Mouse (Mus musculus) midbrain, embryonic 11.5 days (tissue): ENCODE results near the gene 4930467E23Rik. TPM values are rescaled to one million over a fixed set of nuclear protein-coding genes. Genes with fewer than 3 reads are reported as not detected.
"Not testable (repeated sequence)": the region's sequence is repeated elsewhere in the genome, so short reads cannot be mapped to it uniquely, and the experiment has no call there.

Experiments
- ATAC-seq: fragments of 200-750 bp; cut with Nextera tagmentation; 2 replicates; pipeline ENCODE4 v1.8.0; 2017; ENCODE audit warnings: moderate TSS enrichment, moderate library complexity; ENCODE audit not compliant: low FRiP score
- DNase-seq: peaks from one replicate; pipeline ENCODE4 v3.0.0; 2015; ENCODE audit warnings: low spot score; ENCODE audit errors: missing footprints
- H3K27ac ChIP-seq: fragments of 300-500 bp; sonication (generic); 2 replicates; pipeline ENCODE4 v1.5.1; 2014; ENCODE audit warnings: low read depth, low read length
- H3K27me3 ChIP-seq: fragments of 300-500 bp; sonication (generic); 2 replicates; pipeline ENCODE4 v1.6.1; 2014; ENCODE audit warnings: mild to moderate bottlenecking, low read length, moderate library complexity, mixed read lengths; ENCODE audit not compliant: control insufficient read depth, insufficient read depth
- H3K36me3 ChIP-seq: fragments of 300-500 bp; sonication (generic); 2 replicates; pipeline ENCODE4 v1.6.1; 2014; ENCODE audit warnings: mild to moderate bottlenecking, low read length, moderate library complexity, mixed read lengths; ENCODE audit not compliant: control insufficient read depth, insufficient read depth
- H3K4me1 ChIP-seq: fragments of 300-500 bp; sonication (generic); 2 replicates; pipeline ENCODE4 v1.6.1; 2014; ENCODE audit warnings: low read length; ENCODE audit not compliant: control insufficient read depth, insufficient read depth
- H3K4me2 ChIP-seq: fragments of 300-500 bp; sonication (generic); 2 replicates; pipeline ENCODE4 v1.6.1; 2014; ENCODE audit warnings: mild to moderate bottlenecking, moderate library complexity
- H3K4me3 ChIP-seq: fragments of 300-500 bp; sonication (generic); 2 replicates; pipeline ENCODE4 v1.5.1; 2014; ENCODE audit warnings: low read depth, low read length
- H3K9ac ChIP-seq: fragments of 300-500 bp; sonication (generic); 2 replicates; pipeline ENCODE4 v1.6.1; 2014; ENCODE audit warnings: low read length
- H3K9me3 ChIP-seq: fragments of 300-500 bp; sonication (generic); 2 replicates; pipeline ENCODE4 v1.6.1; 2016; ENCODE audit warnings: low read length; ENCODE audit not compliant: control insufficient read depth
- WGBS: fragments of 180-500 bp; shearing (Covaris S2); extraction: QIAGEN DNeasy Blood & Tissue Kit; methylation state at CpG from one replicate; pipeline ENCODE4 v1.1.7; 2014; 5-methylcytosine and 5-hydroxymethylcytosine counted together
- polyA plus RNA-seq: library from polyadenylated mRNA; unstranded; fragments of >200 nt; fragmentation: Nextera tagmentation; extraction: Ambion mirVana; gene quantifications from 2 replicates; pipeline ENCODE4 v1.2.1, GENCODE M21; 2014

Gene 4930467E23Rik
- polyA plus RNA-seq = not detected in 2 replicates

GRCm38 (mm10) chr8:19729276-19729675 is at the start of gene 4930467E23Rik:
TSS of gene 4930467E23Rik (plus strand) at chr8:19729576.
- no CpG with 5 or more reads among the region's 2 CpGs for WGBS
- not testable (repeated sequence) for H3K9ac ChIP-seq, DNase-seq, ATAC-seq, H3K4me2 ChIP-seq, H3K36me3 ChIP-seq, H3K27ac ChIP-seq, H3K4me3 ChIP-seq, H3K4me1 ChIP-seq, H3K9me3 ChIP-seq, H3K27me3 ChIP-seq

GRCm38 (mm10) chr8:19682311-19682710 is 47.1 kb upstream of the 4930467E23Rik start:
- H3K4me1 ChIP-seq, H3K27me3 ChIP-seq, H3K4me2 ChIP-seq, DNase-seq, H3K27ac ChIP-seq, ATAC-seq, H3K4me3 ChIP-seq, H3K9me3 ChIP-seq, H3K36me3 ChIP-seq, H3K9ac ChIP-seq: not testable (repeated sequence)
- WGBS = 90% methylated on average over 2 of the region's 3 CpGs

- H3K9ac ChIP-seq, H3K36me3 ChIP-seq, ATAC-seq, H3K9me3 ChIP-seq, H3K4me2 ChIP-seq, H3K27ac ChIP-seq, DNase-seq, H3K4me1 ChIP-seq, H3K4me3 ChIP-seq, H3K27me3 ChIP-seq: not testable (repeated sequence)
- WGBS = 76% methylated on average over 3 of the region's 3 CpGs
Measured at GRCm38 (mm10) chr8:19685476-19685875, 43.9 kb upstream of the 4930467E23Rik start.

GRCm38 (mm10) chr8:19688802-19689525 is 40.4 kb upstream of the 4930467E23Rik start:
- 82% methylated on average over 6 of the region's 6 CpGs for WGBS
- DNase-seq, H3K9me3 ChIP-seq: not testable (repeated sequence)

GRCm38 (mm10) chr8:19689745-19690144 is 39.6 kb upstream of the 4930467E23Rik start:
- not testable (repeated sequence) for H3K4me3 ChIP-seq, H3K27ac ChIP-seq, H3K9me3 ChIP-seq, H3K4me2 ChIP-seq, H3K36me3 ChIP-seq, ATAC-seq, H3K4me1 ChIP-seq, H3K27me3 ChIP-seq, H3K9ac ChIP-seq, DNase-seq
- 75% methylated on average over 1 of the region's 1 CpGs for WGBS

More at GRCm38 (mm10) chr8:19688802-19689525, 40.4 kb upstream of the 4930467E23Rik start:
- not testable (repeated sequence) for H3K4me1 ChIP-seq, H3K4me3 ChIP-seq, H3K36me3 ChIP-seq, H3K4me2 ChIP-seq, ATAC-seq, H3K9ac ChIP-seq, H3K27ac ChIP-seq, H3K27me3 ChIP-seq

- H3K36me3 ChIP-seq, H3K9me3 ChIP-seq, ATAC-seq, H3K4me2 ChIP-seq, H3K27ac ChIP-seq, H3K27me3 ChIP-seq, H3K4me3 ChIP-seq, DNase-seq, H3K9ac ChIP-seq, H3K4me1 ChIP-seq: not testable (repeated sequence)
- 90% methylated on average over 6 of the region's 6 CpGs for WGBS
Measured at GRCm38 (mm10) chr8:19691421-19691820, 38.0 kb upstream of the 4930467E23Rik start.

GRCm38 (mm10) chr8:19697497-19698077 is 31.8 kb upstream of the 4930467E23Rik start:
- H3K4me3 ChIP-seq, H3K9ac ChIP-seq, H3K36me3 ChIP-seq, H3K27me3 ChIP-seq, ATAC-seq, H3K4me2 ChIP-seq, H3K4me1 ChIP-seq, H3K27ac ChIP-seq, DNase-seq, H3K9me3 ChIP-seq: not testable (repeated sequence)
- 84% methylated on average over 11 of the region's 11 CpGs for WGBS

GRCm38 (mm10) chr8:19698123-19698522 is 31.3 kb upstream of the 4930467E23Rik start:
- 79% methylated on average over 6 of the region's 6 CpGs for WGBS
- not testable (repeated sequence) for H3K9ac ChIP-seq, ATAC-seq, DNase-seq, H3K27ac ChIP-seq, H3K4me2 ChIP-seq, H3K27me3 ChIP-seq, H3K4me1 ChIP-seq, H3K36me3 ChIP-seq, H3K9me3 ChIP-seq, H3K4me3 ChIP-seq

GRCm38 (mm10) chr8:19698722-19699121 is 30.7 kb upstream of the 4930467E23Rik start:
- WGBS = 86% methylated on average over 4 of the region's 4 CpGs
- not testable (repeated sequence) for H3K36me3 ChIP-seq, H3K9me3 ChIP-seq, ATAC-seq, H3K27ac ChIP-seq, H3K4me1 ChIP-seq, H3K4me3 ChIP-seq, H3K27me3 ChIP-seq, H3K4me2 ChIP-seq, DNase-seq, H3K9ac ChIP-seq
